Mouse (Mus musculus): ENCODE results near the gene 5730409E04Rik.

5730409E04Rik gene

GRCm38 (mm10) chr4:126609606-126610181 lies at the start of gene 5730409E04Rik:
Gene 5730409E04Rik (plus strand): TSS chr4:126609818.
- in situ Hi-C loops (cut with MboI; ENCODE audit: low sequenced_read_pairs), result loop anchor here (10.0 to 25.0 kb wide), 2 partner anchors 125 to 228 kb away; partner anchors contain the start of gene Tfap2e

- in situ Hi-C loops (cut with MboI; ENCODE audit: low sequenced_read_pairs), result no loop called here
These were observed 45.8 kb upstream of the 5730409E04Rik start for GRCm38 (mm10) chr4:126563798-126564197.

GRCm38 (mm10) chr4:126567243-126567642 lies 42.4 kb upstream of the 5730409E04Rik start:
- in situ Hi-C loops (cut with MboI; ENCODE audit: low sequenced_read_pairs), result no loop called here

GRCm38 (mm10) chr4:126569783-126570182 lies 39.8 kb upstream of the 5730409E04Rik start:
- in situ Hi-C loops (cut with MboI; ENCODE audit: low sequenced_read_pairs), result no loop called here

GRCm38 (mm10) chr4:126576281-126576680 lies 33.3 kb upstream of the 5730409E04Rik start:
- in situ Hi-C loops (cut with MboI; ENCODE audit: low sequenced_read_pairs), result no loop called here

GRCm38 (mm10) chr4:126577920-126578319 lies 31.7 kb upstream of the 5730409E04Rik start:
- in situ Hi-C loops (cut with MboI; ENCODE audit: low sequenced_read_pairs), result no loop called here

GRCm38 (mm10) chr4:126579077-126579476 lies 30.5 kb upstream of the 5730409E04Rik start:
- in situ Hi-C loops (cut with MboI; ENCODE audit: low sequenced_read_pairs), result no loop called here

- in situ Hi-C loops (cut with MboI; ENCODE audit: low sequenced_read_pairs), result no loop called here
These were observed 23.9 kb upstream of the 5730409E04Rik start for GRCm38 (mm10) chr4:126585739-126586138.

- in situ Hi-C loops (cut with MboI; ENCODE audit: low sequenced_read_pairs), result no loop called here
These were observed 17.6 kb upstream of the 5730409E04Rik start for GRCm38 (mm10) chr4:126592039-126592438.

GRCm38 (mm10) chr4:126599971-126600754 lies 9.5 kb upstream of the 5730409E04Rik start:
- in situ Hi-C loops (cut with MboI; ENCODE audit: low sequenced_read_pairs), result loop anchor here (10.0 to 25.0 kb wide), 2 partner anchors 135 to 237 kb away; partner anchors contain the start of gene Tfap2e

- in situ Hi-C loops (cut with MboI; ENCODE audit: low sequenced_read_pairs), result loop anchor here (10.0 to 25.0 kb wide), 2 partner anchors 133 to 235 kb away; partner anchors contain the start of gene Tfap2e
These were observed 7.8 kb upstream of the 5730409E04Rik start for GRCm38 (mm10) chr4:126601597-126602444.

- in situ Hi-C loops (cut with MboI; ENCODE audit: low sequenced_read_pairs), result loop anchor here (10.0 to 25.0 kb wide), 2 partner anchors 132 to 235 kb away; partner anchors contain the start of gene Tfap2e
These were observed 7.2 kb upstream of the 5730409E04Rik start for GRCm38 (mm10) chr4:126602445-126602762.

- in situ Hi-C loops (cut with MboI; ENCODE audit: low sequenced_read_pairs), result loop anchor here (10.0 to 25.0 kb wide), 2 partner anchors 131 to 233 kb away; partner anchors contain the start of gene Tfap2e
These were observed 5.5 kb upstream of the 5730409E04Rik start for GRCm38 (mm10) chr4:126604141-126604540.

- in situ Hi-C loops (cut with MboI; ENCODE audit: low sequenced_read_pairs), result loop anchor here (10.0 to 25.0 kb wide), 2 partner anchors 129 to 232 kb away; partner anchors contain the start of gene Tfap2e
These were observed 3.9 kb upstream of the 5730409E04Rik start for GRCm38 (mm10) chr4:126605751-126606150.

GRCm38 (mm10) chr4:126611991-126612390 lies 2.4 kb downstream of the 5730409E04Rik start:
- in situ Hi-C loops (cut with MboI; ENCODE audit: low sequenced_read_pairs), result loop anchor here (25.0 kb wide), 1 partner anchor 225 kb away; no protein-coding TSS in a partner anchor

- in situ Hi-C loops (cut with MboI; ENCODE audit: low sequenced_read_pairs), result loop anchor here (25.0 kb wide), 1 partner anchor 221 kb away; no protein-coding TSS in a partner anchor
These were observed 6.7 kb downstream of the 5730409E04Rik start for GRCm38 (mm10) chr4:126616312-126616711.

GRCm38 (mm10) chr4:126619691-126620330 lies 10.2 kb downstream of the 5730409E04Rik start:
- in situ Hi-C loops (cut with MboI; ENCODE audit: low sequenced_read_pairs), result loop anchor here (25.0 kb wide), 1 partner anchor 217 kb away; no protein-coding TSS in a partner anchor

- in situ Hi-C loops (cut with MboI; ENCODE audit: low sequenced_read_pairs), result loop anchor here (25.0 kb wide), 1 partner anchor 217 kb away; no protein-coding TSS in a partner anchor
These were observed 10.8 kb downstream of the 5730409E04Rik start for GRCm38 (mm10) chr4:126620349-126620874.

- in situ Hi-C loops (cut with MboI; ENCODE audit: low sequenced_read_pairs), result no loop called here
These were observed 17.5 kb downstream of the 5730409E04Rik start for GRCm38 (mm10) chr4:126627021-126627681.
